Mouse (Mus musculus) stomach, postnatal 0 days (tissue): Measurements from ENCODE around the gene Plxna2.

ENCODE experiments used
- CTCF ChIP-seq: IDR thresholded peaks from 2 replicates; pipeline ENCODE4 v1.5.1; 2016; ENCODE audit warnings: antibody characterized with exemption, low read depth, mild to moderate bottlenecking, moderate library complexity
- EP300 ChIP-seq: optimal IDR thresholded peaks from 2 replicates; pipeline ENCODE3; 2016; ENCODE audit warnings: antibody characterized with exemption

DNA sequence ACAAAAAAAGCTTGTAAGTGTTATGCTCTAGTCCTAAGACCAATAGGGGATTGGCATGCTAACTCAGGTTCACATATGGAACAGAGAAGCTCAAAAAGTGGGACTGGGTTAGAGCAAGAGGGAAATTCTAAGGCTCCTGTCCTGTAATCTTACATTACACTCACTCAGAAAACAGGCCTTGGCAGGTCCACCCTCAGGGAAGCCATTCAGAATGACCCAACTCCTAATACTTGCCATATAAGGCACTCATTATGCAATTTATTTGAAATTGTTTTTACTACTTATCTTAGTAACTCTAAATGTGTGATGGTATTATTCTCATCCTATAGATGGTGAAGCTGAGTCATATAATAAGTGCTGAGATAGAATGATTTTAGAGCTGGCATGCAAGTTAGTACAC is 146.9 kb downstream of the Plxna2 start:
- TF ChIP-seq EP300: no peak
- no peak for TF ChIP-seq CTCF
